Mouse (Mus musculus) C2C12 (cell line): ENCODE measurements around the gene Adora3.

ENCODE experiments used
- CTCF ChIP-seq: IDR thresholded peaks from one replicate; pipeline ENCODE4 v1.5.1; 2011; ENCODE audit not compliant: control insufficient read depth, insufficient read depth, insufficient read length
- FOSL1 ChIP-seq: IDR thresholded peaks from one replicate; pipeline ENCODE4 v1.8.0; 2011; ENCODE audit warnings: mild to moderate bottlenecking, low read length; ENCODE audit not compliant: poor library complexity, insufficient read depth, severe bottlenecking
- MAX ChIP-seq: IDR thresholded peaks from one replicate; pipeline ENCODE4 v1.6.1; 2011; ENCODE audit warnings: mild to moderate bottlenecking, control low read depth

DNA sequence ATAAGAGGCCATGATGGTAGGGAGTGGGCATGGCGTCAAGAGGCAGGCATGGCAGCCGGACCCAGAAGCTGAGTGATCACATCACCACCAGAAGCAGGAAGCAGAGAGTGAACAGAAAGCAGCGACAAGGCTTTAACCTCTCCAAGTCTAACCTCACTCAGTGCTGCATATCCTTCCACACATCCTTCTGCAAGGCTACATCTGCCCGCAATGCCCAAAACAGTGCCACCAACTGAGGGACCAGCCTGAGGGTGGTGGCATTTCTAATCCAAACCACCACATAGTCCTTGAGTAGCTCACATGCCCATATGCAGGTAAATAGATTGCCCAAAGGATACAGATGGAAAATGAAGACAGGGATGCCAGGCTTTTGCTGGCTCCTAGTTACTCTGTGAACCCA, 38.3 kb downstream of the Adora3 start:
- no peak for TF ChIP-seq CTCF
- TF ChIP-seq FOSL1: no peak
- TF ChIP-seq MAX: no peak
